Mouse (Mus musculus) testis, postnatal 10 days (tissue): ENCODE measurements at regions not wholly inside any gene's neighbourhood (a gene's known extent, or its start where the extent isn't known, plus 50 kb on each side); places are given as distances from the start of the nearest gene placed in this dataset.

Experiments
- DNase-seq: peaks from one replicate; pipeline ENCODE4 v3.0.0; 2021; ENCODE audit warnings: low spot score

DNA sequence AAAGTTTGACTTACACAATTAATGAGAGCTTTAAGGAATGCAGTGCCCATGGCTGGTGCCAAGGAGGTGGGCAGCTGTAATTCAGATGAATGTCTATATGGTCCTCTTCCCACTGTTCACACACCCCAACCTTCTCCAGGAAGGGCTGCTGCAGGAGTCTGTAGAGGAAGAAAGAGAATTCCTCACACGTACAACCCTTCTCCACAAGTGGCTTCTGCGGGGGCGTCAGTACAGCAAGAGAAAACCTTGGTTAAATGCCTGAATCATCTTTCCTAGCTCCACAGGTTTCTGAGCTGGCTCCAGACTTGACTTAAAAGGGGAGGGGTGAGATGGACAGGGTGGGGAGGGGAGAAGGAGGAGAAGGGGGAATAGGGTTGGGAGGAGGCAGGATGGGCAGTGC, 306.3 kb downstream of the Tbc1d1 start:
- DNase-seq = no peak

GRCm38 (mm10) chr5:64463570-64463969, 307.5 kb downstream of the Tbc1d1 start:
- no peak for DNase-seq

- DNase-seq = no peak
These were observed 310.2 kb downstream of the Tbc1d1 start for GRCm38 (mm10) chr5:64466320-64466719.

- no peak for DNase-seq
These were observed 311.8 kb downstream of the Tbc1d1 start for GRCm38 (mm10) chr5:64467856-64468255.

DNA sequence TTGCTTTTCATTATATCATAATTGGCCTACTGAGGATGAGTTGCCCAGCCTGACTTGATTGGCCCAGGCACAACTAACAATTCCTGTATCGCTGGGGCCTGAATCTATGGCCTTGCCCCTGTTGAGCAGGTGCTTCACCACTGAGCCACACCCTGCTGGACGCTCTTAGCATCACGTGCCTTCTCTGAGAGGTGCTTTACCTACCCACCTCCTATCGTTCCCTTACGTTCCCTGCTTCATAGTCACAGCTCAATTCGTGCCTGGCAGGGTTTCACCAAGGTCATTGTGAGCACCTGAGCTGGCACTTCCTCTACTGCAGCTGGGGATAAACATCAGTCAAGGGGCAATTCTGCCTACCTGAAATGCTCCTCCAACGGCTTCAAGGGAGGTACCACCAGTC, 312.2 kb downstream of the Tbc1d1 start:
- DNase-seq = no peak

DNA sequence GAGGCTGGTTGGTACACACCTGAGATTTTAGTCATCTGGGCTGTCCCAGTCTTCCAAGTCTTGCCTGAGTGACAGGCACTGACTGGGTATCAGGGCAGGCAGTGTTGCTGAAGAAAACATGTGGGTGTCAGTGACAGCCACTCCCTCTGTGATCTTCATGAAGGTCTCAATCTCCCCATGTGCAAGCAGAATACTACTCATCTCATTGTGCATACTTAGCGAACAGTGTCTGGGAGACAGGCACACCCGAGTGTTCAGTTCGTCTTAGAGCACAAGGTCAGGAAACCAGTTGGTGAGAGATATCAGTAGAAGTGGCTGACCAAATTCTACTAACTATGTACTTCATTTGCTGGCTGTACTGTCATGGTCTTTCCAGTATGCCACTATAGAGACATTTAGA, 315.9 kb downstream of the Tbc1d1 start:
- no peak for DNase-seq

DNA sequence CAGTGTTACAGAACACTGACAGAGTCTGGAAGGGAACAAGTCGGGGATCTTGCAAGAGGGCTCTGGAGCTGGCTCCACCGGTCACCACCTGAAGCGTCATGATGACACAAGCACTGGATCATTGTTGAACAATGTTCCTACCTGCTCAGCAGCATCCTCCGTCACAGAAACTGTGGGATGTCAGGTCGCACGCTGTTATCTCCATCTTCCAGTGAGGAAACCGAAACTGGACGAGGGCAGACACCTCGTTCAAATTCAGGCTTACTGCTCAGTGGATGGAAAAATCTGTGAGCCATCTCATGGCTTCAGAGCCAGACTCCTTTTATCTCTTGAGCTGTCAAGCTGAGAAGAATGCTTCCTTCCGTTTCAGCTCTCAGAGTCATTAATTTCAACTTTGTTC, 316.3 kb downstream of the Tbc1d1 start:
- DNase-seq = no peak

- no peak for DNase-seq
These were observed 318.8 kb downstream of the Tbc1d1 start for GRCm38 (mm10) chr5:64474868-64475267.

DNA sequence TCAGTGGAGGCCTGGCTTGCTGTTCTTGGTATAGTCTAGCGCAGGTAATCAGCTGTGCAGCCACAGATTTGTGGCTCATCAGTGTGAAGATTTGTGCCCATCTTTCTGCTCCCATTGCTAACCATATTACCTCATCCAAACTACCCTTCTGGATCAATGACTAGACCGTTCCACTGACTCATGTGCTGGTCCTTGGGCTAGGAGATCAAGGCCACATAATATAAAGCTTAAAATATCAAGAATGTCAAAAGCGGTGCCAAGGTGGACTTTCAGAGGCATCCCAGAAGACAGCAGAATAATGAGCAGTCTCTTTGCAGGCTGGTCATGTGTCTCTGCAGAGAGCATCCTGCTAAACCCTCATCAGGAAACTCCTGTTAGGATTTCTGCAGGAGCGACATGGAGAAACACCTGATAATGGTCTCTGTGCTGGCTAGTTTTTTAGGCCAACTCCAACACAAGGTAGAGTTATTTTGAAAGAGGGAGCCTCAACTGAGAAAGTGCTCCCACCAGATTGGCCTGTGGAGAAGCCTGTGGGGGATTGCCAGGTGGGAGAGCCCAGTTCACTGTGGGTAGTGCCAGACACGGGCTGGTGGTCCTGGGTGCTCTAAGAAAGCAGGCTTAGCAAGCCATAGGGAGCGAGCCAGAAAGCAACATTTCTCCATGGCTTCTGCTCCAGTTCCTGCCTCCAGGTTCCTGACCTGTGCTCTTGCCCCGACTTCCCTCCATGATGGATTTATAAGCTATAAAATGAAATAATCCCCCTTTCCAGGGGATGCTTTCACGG, 319.8 kb downstream of the Tbc1d1 start:
- DNase-seq = no peak

- DNase-seq = no peak
These were observed 320.7 kb downstream of the Tbc1d1 start for GRCm38 (mm10) chr5:64476641-64477369.

DNA sequence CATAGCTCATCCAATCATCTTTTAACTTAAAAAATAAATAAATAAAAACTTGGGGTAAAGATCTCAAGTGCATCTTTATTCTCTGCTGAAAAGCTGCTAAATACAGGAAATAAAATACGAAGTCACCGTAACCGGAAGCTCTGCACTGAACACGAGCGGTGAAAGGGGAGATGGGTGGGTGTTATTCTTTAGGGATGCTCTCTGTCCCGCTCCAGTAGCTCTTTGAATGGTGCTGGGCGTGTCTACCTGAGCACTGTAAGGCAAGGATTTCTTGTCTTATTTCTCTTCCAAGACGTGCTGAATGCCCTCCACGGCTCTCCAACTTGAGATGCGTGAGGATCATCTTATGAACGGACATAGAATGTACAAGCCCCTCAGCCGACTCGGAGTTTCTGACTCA, 322.0 kb downstream of the Tbc1d1 start:
- no peak for DNase-seq

- DNase-seq = no peak
These were observed 322.6 kb downstream of the Tbc1d1 start for GRCm38 (mm10) chr5:64478599-64479214.

DNA sequence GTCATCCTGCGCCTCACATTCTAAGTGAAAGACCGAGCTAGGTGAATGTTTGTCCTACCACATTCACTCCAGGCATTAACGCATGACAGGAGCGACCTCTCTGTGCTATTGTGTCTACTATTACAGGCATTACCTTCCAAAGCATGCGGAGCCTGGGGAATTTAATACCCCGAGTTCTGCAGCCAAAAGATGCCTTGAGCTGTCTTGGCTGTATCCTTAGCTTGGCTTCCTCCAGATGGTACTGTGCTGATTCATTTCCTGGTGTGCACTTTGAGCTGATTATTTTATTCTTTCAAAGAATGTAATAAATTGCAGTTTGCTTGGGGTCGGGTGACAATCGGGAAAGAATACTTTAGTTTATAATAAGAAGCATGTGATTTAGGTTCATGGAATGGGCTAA, 323.2 kb downstream of the Tbc1d1 start:
- no peak for DNase-seq

DNA sequence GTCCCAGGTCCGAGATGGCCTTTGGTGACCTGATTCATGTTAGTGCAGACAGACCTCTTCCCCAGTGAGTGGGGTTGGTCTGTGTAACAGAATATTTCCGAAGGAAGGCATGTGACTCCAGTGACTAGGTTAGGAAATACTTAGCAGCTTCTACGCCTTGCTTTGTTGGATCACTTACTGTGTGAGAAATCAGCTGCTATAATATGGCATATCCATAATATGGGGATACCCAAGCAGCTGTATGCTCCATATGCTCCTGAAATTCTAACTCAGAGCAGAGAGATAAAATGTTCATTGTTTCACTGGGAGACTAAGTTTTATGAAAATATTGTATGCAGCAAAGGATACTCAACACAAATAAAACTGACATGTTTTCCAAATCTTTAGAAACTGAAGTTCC, 318.1 kb upstream of the Klf3 start:
- DNase-seq = no peak

GRCm38 (mm10) chr5:64485856-64486255, 317.3 kb upstream of the Klf3 start:
- DNase-seq = no peak

GRCm38 (mm10) chr5:64486761-64487160, 316.4 kb upstream of the Klf3 start:
- DNase-seq = no peak

GRCm38 (mm10) chr5:64487698-64488398, 315.3 kb upstream of the Klf3 start:
- DNase-seq = no peak

DNA sequence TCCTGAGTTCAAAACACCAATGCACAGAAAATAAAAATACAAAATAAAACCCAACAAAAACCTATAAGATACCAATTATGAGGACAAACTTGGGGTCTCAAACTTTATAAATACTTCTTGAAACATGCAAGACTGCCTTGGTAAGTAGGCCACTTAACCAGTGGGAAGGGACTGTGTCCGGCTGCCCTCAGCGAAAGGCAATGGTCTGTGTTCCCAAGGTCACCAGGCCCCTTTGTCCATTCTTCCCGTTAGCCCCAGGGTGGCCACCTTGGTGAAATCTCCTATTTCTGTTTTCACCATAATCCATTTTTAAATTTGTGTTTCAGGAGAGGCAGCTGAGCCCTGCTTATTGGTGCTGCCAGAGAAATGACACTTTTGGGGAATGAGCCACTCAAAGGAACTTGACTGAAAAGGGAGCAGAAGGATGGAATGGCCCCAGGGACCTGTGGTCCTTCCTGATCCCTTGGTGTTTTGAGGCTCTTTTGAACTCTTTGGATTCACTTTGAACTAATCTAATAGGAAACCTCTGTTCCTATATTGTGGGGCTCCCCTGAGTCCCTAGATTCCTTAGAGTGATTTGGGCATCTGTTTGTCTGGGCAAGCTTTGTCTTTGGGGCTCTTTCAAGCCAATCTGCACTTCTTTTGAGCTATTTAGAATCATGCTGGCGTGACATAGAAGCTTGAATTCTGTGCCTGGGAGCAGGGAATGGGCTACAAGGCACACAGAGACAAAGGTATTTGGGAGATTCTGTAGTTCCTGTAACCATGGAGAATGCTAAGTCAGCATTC, 313.3 kb upstream of the Klf3 start:
- DNase-seq = no peak

GRCm38 (mm10) chr5:64490445-64490950, 312.7 kb upstream of the Klf3 start:
- DNase-seq = no peak

GRCm38 (mm10) chr5:64494429-64494828, 308.8 kb upstream of the Klf3 start:
- DNase-seq = no peak

- no peak for DNase-seq
These were observed 306.3 kb upstream of the Klf3 start for GRCm38 (mm10) chr5:64496853-64497252.

DNA sequence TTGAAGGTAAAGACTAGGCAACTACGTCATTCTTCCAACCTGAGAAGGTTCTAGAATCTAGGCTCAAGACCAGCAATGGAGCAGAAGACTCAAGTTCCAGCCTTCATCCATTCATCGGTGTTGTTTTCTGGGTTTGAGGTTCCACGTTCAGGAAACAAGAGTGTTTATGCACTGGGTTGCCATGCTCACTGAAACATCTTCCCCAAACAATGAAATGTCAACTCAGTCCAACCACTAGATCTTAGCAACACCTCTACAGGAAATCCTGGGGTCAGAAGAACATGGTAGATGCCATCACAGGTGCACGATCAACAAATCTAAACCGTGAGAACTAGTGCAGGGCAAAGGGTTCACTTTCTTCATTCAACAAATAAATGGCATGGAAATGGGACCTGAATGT, 304.8 kb upstream of the Klf3 start:
- DNase-seq = no peak
